Mouse (Mus musculus) inflammation-experienced regulatory T-cells (primary cell): Measurements from ENCODE around the gene Cyp4f17. TPM values are rescaled to one million over a fixed set of nuclear protein-coding genes. Genes with fewer than 3 reads are reported as not detected.

Source experiments
- polyA plus RNA-seq, 2 experiments: library from polyadenylated mRNA; unstranded; fragments of 100-300 nt; shearing (Covaris generic); gene quantifications; one replicate each; pipeline ENCODE4 v1.2.1; 2017

Gene Cyp4f17
- polyA plus RNA-seq = 1 to 10 TPM; 2.6 TPM

DNA sequence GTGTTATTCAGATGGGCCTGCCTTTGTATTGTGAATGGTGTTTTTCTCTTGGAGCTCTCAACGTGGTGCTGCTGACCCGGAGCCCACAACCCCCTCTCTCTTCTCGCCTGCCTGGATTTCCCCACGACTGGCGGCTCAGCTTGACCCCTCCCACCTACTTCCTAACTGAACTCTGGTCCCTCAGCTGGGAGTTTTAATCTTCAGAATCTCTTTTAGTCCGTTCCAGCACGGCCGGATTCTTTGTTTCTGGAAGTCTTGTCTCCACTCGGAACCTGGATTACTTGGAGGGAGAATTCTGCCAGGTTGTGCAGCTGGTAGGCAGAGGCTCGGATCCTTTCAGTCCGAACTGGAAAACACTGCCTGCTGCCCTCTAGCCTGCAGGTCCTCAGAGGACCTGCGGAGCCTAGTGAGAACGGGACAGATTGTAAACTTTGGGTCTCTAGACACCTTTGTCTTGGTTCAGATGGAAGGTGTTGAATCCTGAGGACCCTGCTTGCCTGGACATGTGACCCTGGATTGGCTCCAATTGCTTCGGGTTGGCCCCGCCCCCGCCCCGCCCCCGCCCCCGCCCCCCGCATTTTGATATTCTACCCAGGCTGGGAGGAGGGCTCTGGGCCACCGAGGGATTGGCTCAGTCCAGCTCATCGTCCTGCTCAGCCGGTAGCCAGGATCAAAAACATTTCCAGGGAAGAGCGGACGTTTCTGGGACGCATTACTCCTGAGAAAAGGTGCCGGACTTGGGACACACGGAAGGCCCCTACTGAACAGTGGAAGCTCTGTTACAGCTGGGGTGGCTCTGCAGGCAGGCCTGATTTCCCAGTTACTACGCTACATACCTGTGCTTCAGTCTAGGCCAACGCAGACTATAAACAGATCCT is at the start of gene Cyp4f17:
Gene Cyp4f17 (plus strand): TSS at position 200 of the 878 bp plus-strand sequence.

GRCm38 (mm10) chr17:32536051-32536866 is 30.4 kb downstream of the Cyp4f17 start, which contains the start of gene Cyp4f16:
Gene Cyp4f16 (plus strand): TSS chr17:32536558.

Other genes with a start within 250 kb of the Cyp4f17 start
- gene Brd4, start 221.3 kb upstream of the Cyp4f17 start, polyA plus RNA-seq = 100 to 1,000 TPM; 189 to 201 TPM
- gene Akap8, start 184.8 kb upstream of the Cyp4f17 start, polyA plus RNA-seq = 100 to 1,000 TPM; 208 to 255 TPM
- 100 to 1,000 TPM; 283 to 295 TPM for gene Akap8l, start 155.4 kb upstream of the Cyp4f17 start, polyA plus RNA-seq
- 10 to 100 TPM; 27.1 to 33.8 TPM for gene Wiz, start 116.6 kb upstream of the Cyp4f17 start, polyA plus RNA-seq
- 100 to 1,000 TPM; 646 to 988 TPM for gene Rasal3, start 102.5 kb upstream of the Cyp4f17 start, polyA plus RNA-seq
- gene Pglyrp2, start 81.9 kb upstream of the Cyp4f17 start, polyA plus RNA-seq = 10 to 100 TPM; 80.6 to 97.0 TPM
- under 1 TPM; 0.51 to 0.61 TPM for gene Cyp4f39, start 53.3 kb upstream of the Cyp4f17 start, polyA plus RNA-seq
- 10 to 100 TPM; 14.4 to 33.9 TPM for gene Cyp4f16, start 30.5 kb downstream of the Cyp4f17 start, polyA plus RNA-seq
- gene Cyp4f37, start 115.3 kb downstream of the Cyp4f17 start, polyA plus RNA-seq = 1 to 10 TPM in 1 of 2 experiments, not detected in 1; 2.2 TPM
- gene Cyp4f40, start 152.8 kb downstream of the Cyp4f17 start, polyA plus RNA-seq = under 1 TPM in 1 of 2 experiments, not detected in 1; 0.17 TPM
- not detected for gene Cyp4f15, start 179.6 kb downstream of the Cyp4f17 start, polyA plus RNA-seq